Mouse (Mus musculus) effector memory CD4-positive, alpha-beta T cell, adult 5 months (primary cell): ENCODE measurements around the gene Tcp11l1. TPM values are rescaled to one million over a fixed set of nuclear protein-coding genes. Genes with fewer than 3 reads are reported as not detected.

Experiments used
- polyA plus RNA-seq: library from polyadenylated mRNA; unstranded; fragments of 100-300 nt; shearing (Covaris generic); gene quantifications from one replicate; pipeline ENCODE4 v1.2.1, GENCODE M21; 2017

Gene Tcp11l1
- polyA plus RNA-seq, result not detected

DNA sequence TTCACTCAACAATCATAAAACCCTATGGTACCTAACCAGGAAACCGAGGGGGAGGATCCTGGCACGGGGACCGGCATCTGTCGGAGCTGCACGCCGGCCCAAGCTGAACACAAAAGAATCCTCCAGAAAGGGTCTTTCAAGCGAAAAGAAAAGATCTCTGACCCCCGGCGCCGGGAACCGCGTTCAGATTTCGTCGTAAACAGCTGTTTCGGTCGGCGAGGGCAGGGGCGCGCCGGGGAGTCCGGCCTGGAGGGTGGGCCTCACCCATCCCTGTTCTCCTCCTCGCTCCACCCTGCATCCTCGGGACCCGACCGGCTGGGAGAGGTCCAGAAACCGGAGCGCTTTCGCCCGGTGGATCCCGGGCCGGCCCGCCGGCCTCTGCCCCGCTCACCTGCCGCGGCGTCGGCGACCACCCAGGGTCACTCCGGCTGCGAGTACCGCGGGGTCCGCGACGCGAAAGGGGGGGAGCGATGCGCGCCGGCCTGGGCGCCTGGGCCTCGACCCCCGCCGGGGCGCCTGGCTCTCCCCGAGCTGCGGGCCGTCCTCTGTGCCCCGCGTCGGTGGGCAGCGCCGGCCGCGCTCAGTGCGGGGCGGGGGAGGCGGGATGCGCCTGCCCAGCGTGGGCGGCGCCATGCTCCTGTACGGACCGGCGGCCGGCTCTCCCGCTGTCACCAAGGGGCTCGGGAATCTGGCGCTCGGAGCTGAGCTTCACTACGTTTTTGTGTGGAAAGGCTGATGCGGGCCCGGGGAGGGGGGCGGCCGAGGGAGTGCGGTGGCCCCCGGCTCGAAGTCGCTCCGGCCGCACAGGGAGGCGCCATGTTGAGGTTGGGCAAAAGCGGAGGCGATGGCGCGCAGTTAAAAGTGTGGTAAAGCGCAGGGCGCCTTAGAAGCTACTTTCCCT lies at the start of gene Tcp11l1:
Gene Tcp11l1, minus strand, starts transcription at position 585 of the 901 bp plus-strand sequence.

GRCm38 (mm10) chr2:104742741-104743064 lies 30.7 kb upstream of the Tcp11l1 start, which contains the start of gene Depdc7:
Gene Depdc7, minus strand, starts transcription at chr2:104742878.

GRCm38 (mm10) chr2:104716279-104716678 lies 4.3 kb upstream of the Tcp11l1 start, which contains the start of gene Pin1rt1:
Gene Pin1rt1, minus strand, starts transcription at chr2:104716379.

Other genes with a start within 250 kb of the Tcp11l1 start
- 46.2 TPM for gene Hipk3, start 217.7 kb downstream of the Tcp11l1 start, polyA plus RNA-seq
- gene Cstf3, start 121.6 kb downstream of the Tcp11l1 start, polyA plus RNA-seq, result 47.9 TPM
- gene Pin1rt1, start 4.2 kb upstream of the Tcp11l1 start, polyA plus RNA-seq, result not detected
- gene Depdc7, start 30.7 kb upstream of the Tcp11l1 start, polyA plus RNA-seq, result 0.21 TPM
- 1.6 TPM for gene Qser1, start 104.6 kb upstream of the Tcp11l1 start, polyA plus RNA-seq
- 3.9 TPM for gene Prrg4, start 137.7 kb upstream of the Tcp11l1 start, polyA plus RNA-seq
- gene Ccdc73, start 155.6 kb upstream of the Tcp11l1 start, polyA plus RNA-seq, result 1.7 TPM